Mouse (Mus musculus) testis, adult 2 months (tissue): ENCODE results near the gene Spata2. TPM values are rescaled to one million over a fixed set of nuclear protein-coding genes. Genes with fewer than 3 reads are reported as not detected.
A peak's percentile ranks its signal among the peaks of the same experiment; 100 is the strongest.

Experiments
- H3K27ac ChIP-seq: fragments of 200-500 bp; 2 replicates; pipeline ENCODE4 v1.5.1; 2012; ENCODE audit warnings: low read depth, low read length; ENCODE audit not compliant: control insufficient read depth, insufficient read depth
- H3K27me3 ChIP-seq: fragments of 200-500 bp; 2 replicates; pipeline ENCODE4 v1.6.1; 2012; ENCODE audit warnings: mild to moderate bottlenecking, low read length, moderate library complexity; ENCODE audit not compliant: control insufficient read depth, insufficient read depth
- H3K36me3 ChIP-seq: fragments of 200-500 bp; 2 replicates; pipeline ENCODE4 v1.6.1; 2012; ENCODE audit warnings: mild to moderate bottlenecking, low read length; ENCODE audit not compliant: control insufficient read depth, insufficient read depth
- H3K4me1 ChIP-seq: fragments of 200-500 bp; 2 replicates; pipeline ENCODE4 v1.6.1; 2012; ENCODE audit warnings: low read length; ENCODE audit not compliant: control insufficient read depth, insufficient read depth
- H3K4me3 ChIP-seq: fragments of 200-500 bp; 2 replicates; pipeline ENCODE4 v1.5.1; 2012; ENCODE audit warnings: low read depth, mild to moderate bottlenecking, low read length, moderate library complexity, mixed read lengths; ENCODE audit not compliant: control insufficient read depth
- CTCF ChIP-seq: fragments of 200-500 bp; IDR thresholded peaks from 2 replicates; pipeline ENCODE4 v1.5.1; 2012; ENCODE audit warnings: low read depth, mild to moderate bottlenecking, inconsistent platforms, low read length, moderate library complexity; ENCODE audit not compliant: control insufficient read depth, insufficient read depth, insufficient replicate concordance
- POLR2A ChIP-seq: fragments of 200-500 bp; IDR thresholded peaks from 2 replicates; pipeline ENCODE4 v1.6.1; 2012; ENCODE audit warnings: low read depth, mild to moderate bottlenecking, inconsistent platforms, low read length, moderate library complexity; ENCODE audit not compliant: control insufficient read depth
- polyA plus RNA-seq: library from polyadenylated mRNA; depleted of rRNA; stranded (reverse); fragments of >200 nt; gene quantifications from 2 replicates; pipeline ENCODE4 v1.2.3, GENCODE M21; 2012

Spata2 gene
- polyA plus RNA-seq, 1 experiment: 14.9 TPM

DNA sequence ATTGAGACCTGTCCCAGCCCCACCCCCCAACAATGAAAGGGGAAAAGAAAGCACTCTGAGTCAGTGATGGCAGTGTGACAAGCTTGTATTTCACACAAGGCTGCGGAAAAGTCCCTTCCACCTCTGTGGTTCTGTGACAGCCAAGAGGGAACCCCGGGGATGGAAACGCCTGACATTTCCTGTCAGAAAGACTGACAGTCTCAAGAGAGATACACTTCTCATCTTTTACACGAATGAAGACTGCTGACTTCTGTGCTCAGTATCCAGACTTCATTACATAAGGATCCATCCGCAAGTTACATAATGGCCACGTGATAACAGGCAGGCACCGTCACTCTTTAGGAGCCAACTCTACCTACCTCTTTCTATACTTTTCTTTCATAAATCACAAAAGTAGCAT is 3.8 kb upstream of the Spata2 start:
- Histone ChIP-seq H3K4me3 (no peak overlapping the region), H3K27ac (no peak overlapping the region), H3K4me1 (peaks cover 4% of the 10 kb centered on the region), H3K27me3 (no peaks in the 10 kb centered on the region), H3K36me3 (no peaks in the 10 kb centered on the region)
- TF ChIP-seq CTCF: no peak
- no peak for TF ChIP-seq POLR2A

DNA sequence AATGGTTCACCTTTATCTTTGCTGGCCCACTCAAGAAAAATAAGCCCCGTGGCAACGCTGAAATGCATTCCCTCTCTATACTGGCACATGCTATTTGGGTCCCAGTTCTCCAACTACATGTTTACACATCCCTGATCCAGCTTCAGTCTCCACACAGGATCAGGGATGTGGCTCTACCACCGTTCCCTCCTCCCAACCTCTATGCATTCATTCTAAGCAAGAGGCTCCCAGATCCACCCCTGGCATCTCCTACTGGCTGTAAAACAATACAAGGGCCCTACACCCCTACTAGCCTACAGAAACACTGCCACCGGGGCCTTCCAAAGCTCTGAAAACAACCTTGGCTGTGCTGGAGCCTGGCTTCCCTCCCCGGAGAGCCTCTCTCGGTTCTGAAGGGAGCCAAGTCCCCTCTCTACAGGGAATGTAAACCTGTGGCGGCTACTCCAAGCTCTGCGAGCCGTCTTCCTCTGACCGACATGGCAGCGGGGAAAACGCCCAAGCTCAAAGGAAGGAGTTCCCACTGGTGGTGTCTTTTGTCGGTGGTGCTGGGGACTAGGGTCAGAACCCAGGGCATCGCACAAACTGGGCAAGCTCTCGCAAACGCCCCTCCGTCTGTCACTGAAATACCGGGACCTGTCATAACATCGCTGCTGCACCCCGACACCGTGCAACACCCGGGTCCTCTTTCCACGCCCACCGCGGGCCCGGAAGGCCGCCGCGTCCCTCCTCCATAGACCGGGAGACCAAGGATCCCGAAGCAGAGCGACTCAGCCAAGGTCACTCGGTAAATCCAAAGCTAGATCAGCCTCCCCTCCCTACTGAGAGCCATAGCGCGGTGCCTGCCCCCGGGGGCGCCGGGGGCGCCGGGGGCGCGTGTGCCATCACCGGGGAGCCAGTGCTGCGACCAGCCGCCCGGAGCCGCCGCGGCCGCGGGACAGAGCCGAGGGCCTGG is 654 bp downstream of the Spata2 start, which contains the start of gene Rnf114:
TSS of gene Rnf114 (plus strand) at position 889 of the 952 bp plus-strand sequence.
- Histone ChIP-seq H3K27ac (peak within 1 kb of the TSS; percentile 98), H3K27me3 (no peaks in the 10 kb centered on the region), H3K36me3 (no peaks in the 10 kb centered on the region), H3K4me3 (peak within 1 kb of the TSS; percentile 97), H3K4me1 (peaks cover 8% of the 10 kb centered on the region)
- TF ChIP-seq CTCF (no peak), POLR2A (no peak; the same call in 1 of the 2 replicates)

DNA sequence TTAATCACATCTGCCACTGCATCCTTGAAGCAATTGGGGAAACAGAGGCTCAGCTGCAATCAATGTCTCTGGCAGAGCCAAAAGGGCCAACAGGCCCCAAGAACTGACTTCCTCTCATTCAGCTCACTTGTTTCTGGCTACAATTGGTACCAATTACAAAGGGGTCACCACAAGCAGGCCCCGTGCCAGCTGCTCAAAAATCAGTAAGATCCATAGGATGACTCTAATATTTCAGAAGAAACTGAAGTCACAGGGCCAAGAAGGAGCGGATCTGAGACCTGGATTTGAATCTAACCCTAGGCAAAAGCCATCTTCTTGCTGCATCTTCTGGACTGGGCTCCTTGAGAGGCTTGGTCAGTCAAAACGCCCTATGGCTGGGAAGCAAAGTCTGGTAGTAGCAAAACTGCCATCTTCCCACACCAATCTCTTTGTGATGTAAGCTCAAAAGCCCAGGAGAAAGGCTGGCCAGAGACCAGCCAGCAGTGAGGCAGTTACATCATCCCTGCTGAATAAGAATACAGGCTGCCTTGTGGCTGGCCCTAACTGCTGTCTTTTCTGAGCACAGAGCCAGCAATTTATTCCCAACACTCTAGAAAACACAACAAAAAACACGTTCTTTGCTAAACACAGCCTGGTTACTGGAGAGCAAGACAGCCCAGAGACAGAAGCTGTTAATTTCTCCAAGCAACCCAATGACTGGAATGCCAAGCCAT is 1.7 kb downstream of the Spata2 start:
- Histone ChIP-seq H3K27me3 (no peaks in the 10 kb centered on the region), H3K27ac (no peak overlapping the region), H3K4me3 (peak overlapping the region; percentile 97), H3K4me1 (peaks cover 8% of the 10 kb centered on the region), H3K36me3 (no peaks in the 10 kb centered on the region)
- no peak for TF ChIP-seq CTCF
- no peak for TF ChIP-seq POLR2A

DNA sequence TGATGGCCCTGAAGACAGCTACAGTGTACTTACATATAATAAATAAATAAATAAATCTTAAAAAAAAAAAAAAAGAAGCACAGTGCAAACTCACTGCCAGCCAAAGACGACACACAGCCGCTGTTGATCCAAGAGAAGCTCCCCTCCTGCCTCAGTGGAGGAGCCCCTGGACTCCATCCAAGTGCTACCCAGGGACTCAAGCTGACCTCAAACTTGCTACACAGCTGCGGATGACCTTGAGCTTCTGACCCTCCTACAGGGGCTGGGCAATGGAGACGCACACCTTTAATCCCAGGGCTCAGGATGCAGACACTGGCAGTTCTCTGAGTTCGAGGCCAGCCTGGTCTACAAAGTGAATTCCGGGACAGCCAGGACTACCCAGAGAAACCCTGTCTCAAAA is 4.7 kb downstream of the Spata2 start:
- no peak overlapping the region for H3K27ac ChIP-seq

DNA sequence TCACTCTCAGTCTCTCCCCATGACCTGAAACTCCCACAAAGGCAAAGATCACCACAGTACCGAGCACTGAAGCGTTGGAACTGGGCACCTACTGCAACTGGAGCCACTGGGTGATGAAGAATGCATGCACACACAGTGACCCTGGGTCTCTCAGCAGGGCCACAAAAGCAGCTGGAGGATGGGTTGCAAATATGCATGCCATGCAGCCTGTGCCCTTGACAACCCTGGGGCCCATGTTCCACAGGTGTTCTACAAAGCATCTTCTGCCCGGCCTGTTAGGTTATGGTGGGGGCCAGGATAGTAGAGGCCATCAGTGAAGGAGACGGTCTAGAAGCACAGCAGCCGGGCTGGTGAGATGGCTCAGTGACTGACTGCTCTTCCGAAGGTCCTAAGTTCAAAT is 5.1 kb downstream of the Spata2 start:
- TF ChIP-seq CTCF (no peak), POLR2A (no peak)
- H3K4me1 ChIP-seq: peaks cover 8% of the 10 kb centered on the region
- no peaks in the 10 kb centered on the region for H3K27me3 ChIP-seq
- H3K27ac ChIP-seq: no peak overlapping the region
- no peak overlapping the region for H3K4me3 ChIP-seq
- no peaks in the 10 kb centered on the region for H3K36me3 ChIP-seq

More for the DNA sequence above, 4.7 kb downstream of the Spata2 start:
- TF ChIP-seq POLR2A (no peak), CTCF (no peak)
- no peaks in the 10 kb centered on the region for H3K27me3 ChIP-seq
- H3K36me3 ChIP-seq: no peaks in the 10 kb centered on the region
- peaks cover 8% of the 10 kb centered on the region for H3K4me1 ChIP-seq
- no peak overlapping the region for H3K4me3 ChIP-seq

DNA sequence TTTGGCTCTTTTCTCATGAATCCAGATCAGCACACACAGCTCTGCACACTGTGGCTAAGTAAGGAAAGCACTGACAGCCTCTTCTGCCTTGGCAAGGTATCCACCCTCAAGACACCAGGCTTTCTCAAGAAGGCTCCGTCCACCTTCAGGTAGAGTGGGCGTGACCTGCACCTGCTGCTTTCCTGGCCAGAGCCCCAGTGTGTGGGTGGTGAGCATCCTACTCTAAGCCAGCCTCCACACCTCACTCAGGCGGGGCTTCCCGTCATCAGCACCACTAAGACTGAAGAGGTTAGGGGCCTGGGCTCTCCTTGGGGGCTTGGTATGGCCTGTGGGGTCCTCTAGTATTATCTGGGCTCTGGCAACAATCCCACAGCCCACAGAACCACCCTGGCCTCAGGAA is 6.1 kb downstream of the Spata2 start:
- no peaks in the 10 kb centered on the region for H3K36me3 ChIP-seq
- TF ChIP-seq CTCF (no peak), POLR2A (no peak)

More for the DNA sequence above, 6.1 kb downstream of the Spata2 start:
- H3K27ac ChIP-seq: no peak overlapping the region
- H3K4me3 ChIP-seq: no peak overlapping the region
- peaks cover 5% of the 10 kb centered on the region for H3K4me1 ChIP-seq
- H3K27me3 ChIP-seq: no peaks in the 10 kb centered on the region
